Mouse (Mus musculus) midbrain, embryonic 12.5 days (tissue): ENCODE measurements around the gene Igf1r. TPM values are rescaled to one million over a fixed set of nuclear protein-coding genes. Genes with fewer than 3 reads are reported as not detected.

Experiments
- ATAC-seq: fragments of 200-750 bp; cut with Nextera tagmentation; 2 replicates; pipeline ENCODE4 v1.8.0; 2017; ENCODE audit warnings: low read depth, moderate TSS enrichment, moderate library complexity; ENCODE audit not compliant: low FRiP score
- H3K27ac ChIP-seq: fragments of 300-500 bp; sonication (generic); replicated peaks from 2 replicates; pipeline ENCODE4 v1.5.1; 2016; ENCODE audit warnings: mild to moderate bottlenecking
- H3K27me3 ChIP-seq: fragments of 300-500 bp; sonication (generic); 2 replicates; pipeline ENCODE4 v1.6.1; 2016; ENCODE audit warnings: mild to moderate bottlenecking
- H3K36me3 ChIP-seq: fragments of 300-500 bp; sonication (generic); 2 replicates; pipeline ENCODE4 v1.6.1; 2016
- H3K4me1 ChIP-seq: fragments of 300-500 bp; sonication (generic); 2 replicates; pipeline ENCODE4 v1.6.1; 2016
- H3K4me2 ChIP-seq: fragments of 300-500 bp; sonication (generic); replicated peaks from 2 replicates; pipeline ENCODE4 v1.6.1; 2016; ENCODE audit warnings: mild to moderate bottlenecking, moderate library complexity
- H3K4me3 ChIP-seq: fragments of 300-500 bp; sonication (generic); 2 replicates; pipeline ENCODE4 v1.5.1; 2016; ENCODE audit warnings: mild to moderate bottlenecking
- H3K9ac ChIP-seq: fragments of 300-500 bp; sonication (generic); replicated peaks from 2 replicates; pipeline ENCODE4 v1.6.1; 2016; ENCODE audit warnings: mild to moderate bottlenecking, moderate library complexity
- H3K9me3 ChIP-seq: fragments of 300-500 bp; sonication (generic); 2 replicates; pipeline ENCODE4 v1.6.1; 2016; ENCODE audit warnings: mild to moderate bottlenecking
- whole genome bisulfite sequencing: fragments of 180-500 bp; shearing (Covaris S2); methylation state at CpG from one replicate; pipeline ENCODE4 v1.1.7; 2016; 5-methylcytosine and 5-hydroxymethylcytosine counted together
- polyA plus RNA-seq: library from polyadenylated mRNA; unstranded; fragments of >200 nt; fragmentation: Nextera tagmentation; extraction: Ambion mirVana; gene quantifications from 2 replicates; pipeline ENCODE4 v1.2.1, GENCODE M21; 2016

Gene Igf1r
- polyA plus RNA-seq: 36.9 and 37.6 TPM in 2 replicates

GRCm38 (mm10) chr7:67952777-67953700, at the start of gene Igf1r:
Gene Igf1r, plus strand, starts transcription at chr7:67952827.
- under 1% methylated on average over 57 of the region's 62 CpGs for WGBS
- Histone ChIP-seq H3K27ac (peak within 1 kb of the TSS; percentile 100), H3K4me1 (peaks cover 43% of the 10 kb centered on the region), H3K27me3 (no peaks in the 10 kb centered on the region), H3K9me3 (no peaks in the 10 kb centered on the region), H3K36me3 (no peaks in the 10 kb centered on the region), H3K4me2 (peak within 1 kb of the TSS; percentile 99), H3K4me3 (peak within 1 kb of the TSS; percentile 88), H3K9ac (peak within 1 kb of the TSS; percentile 97)
- no peak for ATAC-seq

GRCm38 (mm10) chr7:67906358-67906757, 46.3 kb upstream of the Igf1r start:
- Histone ChIP-seq H3K27me3 (no peaks in the 10 kb centered on the region), H3K9me3 (no peaks in the 10 kb centered on the region), H3K27ac (no peak overlapping the region), H3K4me3 (no peak overlapping the region), H3K4me1 (peaks cover 7% of the 10 kb centered on the region; the same call in 1 of the 2 replicates), H3K9ac (no peak overlapping the region), H3K4me2 (no peak overlapping the region), H3K36me3 (no peaks in the 10 kb centered on the region)
- no peak for ATAC-seq
- 95% methylated on average over 2 of the region's 2 CpGs for WGBS

GRCm38 (mm10) chr7:67907786-67908400, 44.7 kb upstream of the Igf1r start:
- Histone ChIP-seq H3K9ac (no peak overlapping the region), H3K27ac (no peak overlapping the region), H3K27me3 (no peaks in the 10 kb centered on the region), H3K36me3 (no peaks in the 10 kb centered on the region), H3K4me1 (peaks cover 7% of the 10 kb centered on the region; the same call in 1 of the 2 replicates), H3K4me2 (no peak overlapping the region), H3K4me3 (no peak overlapping the region), H3K9me3 (no peaks in the 10 kb centered on the region)
- WGBS: 87% methylated on average over 9 of the region's 9 CpGs
- ATAC-seq: no peak

- no peak for ATAC-seq
- no peaks in the 10 kb centered on the region for H3K9me3 ChIP-seq
- no peak overlapping the region for H3K27ac ChIP-seq
- no peaks in the 10 kb centered on the region for H3K36me3 ChIP-seq
- peak overlapping the region; percentile 18; the same call in 1 of the 2 replicates for H3K4me2 ChIP-seq
- H3K9ac ChIP-seq: no peak overlapping the region
- no peaks in the 10 kb centered on the region for H3K27me3 ChIP-seq
- H3K4me3 ChIP-seq: no peak overlapping the region
- peaks cover 7% of the 10 kb centered on the region; the same call in 1 of the 2 replicates for H3K4me1 ChIP-seq
- WGBS: 30% methylated on average over 10 of the region's 10 CpGs
These were observed 42.1 kb upstream of the Igf1r start for GRCm38 (mm10) chr7:67910528-67910927.

GRCm38 (mm10) chr7:67910947-67911346, 41.7 kb upstream of the Igf1r start:
- H3K9ac ChIP-seq: no peak overlapping the region
- WGBS: 35% methylated on average over 3 of the region's 3 CpGs
- H3K4me3 ChIP-seq: no peak overlapping the region
- no peaks in the 10 kb centered on the region for H3K27me3 ChIP-seq
- H3K9me3 ChIP-seq: no peaks in the 10 kb centered on the region
- peaks cover 7% of the 10 kb centered on the region; the same call in 1 of the 2 replicates for H3K4me1 ChIP-seq
- H3K4me2 ChIP-seq: peak overlapping the region; percentile 18; the same call in 1 of the 2 replicates
- H3K36me3 ChIP-seq: no peaks in the 10 kb centered on the region
- no peak for ATAC-seq
- 0 out of 2 replicates have a peak overlapping the region, but pooled peaks have one; percentile 5 for H3K27ac ChIP-seq

GRCm38 (mm10) chr7:67911841-67912240, 40.8 kb upstream of the Igf1r start:
- H3K27me3 ChIP-seq: no peaks in the 10 kb centered on the region
- H3K27ac ChIP-seq: no peak overlapping the region
- no peak overlapping the region for H3K4me3 ChIP-seq
- no peak for ATAC-seq
- no peak overlapping the region for H3K4me2 ChIP-seq
- 72% methylated on average over 6 of the region's 6 CpGs for WGBS
- H3K9me3 ChIP-seq: no peaks in the 10 kb centered on the region
- H3K9ac ChIP-seq: no peak overlapping the region
- peaks cover 7% of the 10 kb centered on the region; the same call in 1 of the 2 replicates for H3K4me1 ChIP-seq
- no peaks in the 10 kb centered on the region for H3K36me3 ChIP-seq

- no peaks in the 10 kb centered on the region for H3K36me3 ChIP-seq
- H3K4me2 ChIP-seq: no peak overlapping the region
- no peak overlapping the region for H3K27ac ChIP-seq
- no peak overlapping the region for H3K9ac ChIP-seq
- no peaks in the 10 kb centered on the region for H3K4me1 ChIP-seq
- WGBS: 89% methylated on average over 8 of the region's 8 CpGs
- no peak overlapping the region for H3K4me3 ChIP-seq
- no peaks in the 10 kb centered on the region for H3K9me3 ChIP-seq
- H3K27me3 ChIP-seq: no peaks in the 10 kb centered on the region
- ATAC-seq: no peak
These were observed 35.7 kb upstream of the Igf1r start for GRCm38 (mm10) chr7:67916960-67917359.

GRCm38 (mm10) chr7:67917753-67918152, 34.9 kb upstream of the Igf1r start:
- no peaks in the 10 kb centered on the region for H3K27me3 ChIP-seq
- no peak overlapping the region for H3K27ac ChIP-seq
- no peak for ATAC-seq
- H3K4me3 ChIP-seq: no peak overlapping the region
- no peaks in the 10 kb centered on the region for H3K36me3 ChIP-seq
- 97% methylated on average over 2 of the region's 2 CpGs for WGBS
- no peak overlapping the region for H3K4me2 ChIP-seq
- H3K9me3 ChIP-seq: no peaks in the 10 kb centered on the region
- no peak overlapping the region for H3K9ac ChIP-seq
- no peaks in the 10 kb centered on the region for H3K4me1 ChIP-seq

- Histone ChIP-seq H3K27ac (no peak overlapping the region), H3K9ac (no peak overlapping the region), H3K4me3 (no peak overlapping the region), H3K9me3 (no peaks in the 10 kb centered on the region), H3K36me3 (no peaks in the 10 kb centered on the region), H3K27me3 (no peaks in the 10 kb centered on the region), H3K4me2 (no peak overlapping the region), H3K4me1 (no peaks in the 10 kb centered on the region)
- ATAC-seq: no peak
- WGBS: 76% methylated on average over 3 of the region's 3 CpGs
These were observed 33.2 kb upstream of the Igf1r start for GRCm38 (mm10) chr7:67919467-67919866.

GRCm38 (mm10) chr7:67924215-67924614, 28.4 kb upstream of the Igf1r start:
- no peaks in the 10 kb centered on the region for H3K9me3 ChIP-seq
- H3K4me1 ChIP-seq: no peaks in the 10 kb centered on the region
- no peaks in the 10 kb centered on the region for H3K36me3 ChIP-seq
- 83% methylated on average over 2 of the region's 2 CpGs for WGBS
- no peak overlapping the region for H3K4me3 ChIP-seq
- ATAC-seq: no peak
- no peaks in the 10 kb centered on the region for H3K27me3 ChIP-seq
- H3K9ac ChIP-seq: no peak overlapping the region
- H3K4me2 ChIP-seq: no peak overlapping the region
- no peak overlapping the region for H3K27ac ChIP-seq

GRCm38 (mm10) chr7:67930132-67930531, 22.5 kb upstream of the Igf1r start:
- Histone ChIP-seq H3K27me3 (no peaks in the 10 kb centered on the region), H3K9ac (no peak overlapping the region), H3K4me1 (no peaks in the 10 kb centered on the region), H3K4me2 (no peak overlapping the region), H3K9me3 (no peaks in the 10 kb centered on the region), H3K4me3 (no peak overlapping the region), H3K27ac (no peak overlapping the region), H3K36me3 (no peaks in the 10 kb centered on the region)
- 87% methylated on average over 3 of the region's 3 CpGs for WGBS
- ATAC-seq: no peak

GRCm38 (mm10) chr7:67936801-67937200, 15.8 kb upstream of the Igf1r start:
- no peaks in the 10 kb centered on the region for H3K9me3 ChIP-seq
- H3K36me3 ChIP-seq: no peaks in the 10 kb centered on the region
- no peaks in the 10 kb centered on the region for H3K27me3 ChIP-seq
- H3K9ac ChIP-seq: no peak overlapping the region
- no peak for ATAC-seq
- no peak overlapping the region for H3K27ac ChIP-seq
- no peak overlapping the region for H3K4me2 ChIP-seq
- H3K4me3 ChIP-seq: no peak overlapping the region
- 78% methylated on average over 7 of the region's 7 CpGs for WGBS
- H3K4me1 ChIP-seq: no peaks in the 10 kb centered on the region
